Mouse (Mus musculus): ENCODE measurements around the gene Lyzl4. TPM values are rescaled to one million over a fixed set of nuclear protein-coding genes. Genes with fewer than 3 reads are reported as not detected.

Gene Lyzl4
- total RNA-seq, 2 experiments from 2014 or later = 1.7 to 2.3 TPM

GRCm38 (mm10) chr9:121616471-121616870 lies 25.4 kb downstream of the Lyzl4 start:
- Histone ChIP-seq H3K4me3 (no peak overlapping the region), H3K27ac (no peak overlapping the region)
- intact Hi-C loops (cut with DNase I) = no loop called here
- DNase-seq (ENCODE audit: extremely low spot score in 1 of 2, low spot score in 2 of 2) = no peak
- peak; percentile 45 for TF ChIP-seq CTCF (IDR thresholded peaks at IDR 0.05)

GRCm38 (mm10) chr9:121614241-121614757 lies 27.6 kb downstream of the Lyzl4 start:
- TF ChIP-seq CTCF (IDR thresholded peaks at IDR 0.05) = no peak
- no peak for DNase-seq (ENCODE audit: extremely low spot score in 1 of 2, low spot score in 2 of 2)
- intact Hi-C loops (cut with DNase I) = no loop called here

GRCm38 (mm10) chr9:121613192-121613591 lies 28.7 kb downstream of the Lyzl4 start:
- no peak for TF ChIP-seq CTCF (IDR thresholded peaks at IDR 0.05)
- no peak for DNase-seq (ENCODE audit: extremely low spot score in 1 of 2, low spot score in 2 of 2)
- H3K4me3 ChIP-seq = no peak overlapping the region
- intact Hi-C loops (cut with DNase I) = no loop called here
- no peak overlapping the region for H3K27ac ChIP-seq

More at GRCm38 (mm10) chr9:121614241-121614757, 27.6 kb downstream of the Lyzl4 start:
- Histone ChIP-seq H3K4me3 (no peak overlapping the region), H3K27ac (no peak overlapping the region)

GRCm38 (mm10) chr9:121609381-121609780 lies 32.5 kb downstream of the Lyzl4 start:
- Histone ChIP-seq H3K4me3 (no peak overlapping the region), H3K27ac (no peak overlapping the region)
- intact Hi-C loops (cut with DNase I) = loop anchor here (5.0 kb wide), 1 partner anchor 362 kb away; no protein-coding TSS in a partner anchor
- no peak for DNase-seq (ENCODE audit: extremely low spot score in 1 of 2, low spot score in 2 of 2)
- TF ChIP-seq CTCF (IDR thresholded peaks at IDR 0.05) = no peak

GRCm38 (mm10) chr9:121606498-121607096 lies 35.3 kb downstream of the Lyzl4 start:
- intact Hi-C loops (cut with DNase I) = loop anchor here (5.0 kb wide), 1 partner anchor 359 kb away; no protein-coding TSS in a partner anchor
- TF ChIP-seq CTCF (IDR thresholded peaks at IDR 0.05) = no peak
- no peak overlapping the region for H3K4me3 ChIP-seq
- no peak overlapping the region for H3K27ac ChIP-seq
- DNase-seq (ENCODE audit: extremely low spot score in 1 of 2, low spot score in 2 of 2) = no peak

- TF ChIP-seq CTCF (IDR thresholded peaks at IDR 0.05) = peak; percentile 94
- Histone ChIP-seq H3K27ac (no peak overlapping the region), H3K4me3 (no peak overlapping the region)
- intact Hi-C loops (cut with DNase I) = loop anchor here (1.0 to 5.0 kb wide), 2 partner anchors 126 to 358 kb away; no protein-coding TSS in a partner anchor
- DNase-seq (ENCODE audit: extremely low spot score in 1 of 2, low spot score in 2 of 2) = peak; percentile 76 to 79
These were observed 36.2 kb downstream of the Lyzl4 start for GRCm38 (mm10) chr9:121605414-121606278.

- no peak for DNase-seq (ENCODE audit: extremely low spot score in 1 of 2, low spot score in 2 of 2)
- TF ChIP-seq CTCF (IDR thresholded peaks at IDR 0.05) = no peak
- Histone ChIP-seq H3K27ac (no peak overlapping the region), H3K4me3 (no peak overlapping the region)
- intact Hi-C loops (cut with DNase I) = loop anchor here (5.0 kb wide), 1 partner anchor 215 kb away; no protein-coding TSS in a partner anchor
These were observed 39.5 kb downstream of the Lyzl4 start for GRCm38 (mm10) chr9:121602381-121602780.

- no peak for TF ChIP-seq CTCF (IDR thresholded peaks at IDR 0.05)
- intact Hi-C loops (cut with DNase I) = loop anchor here (1.0 to 5.0 kb wide), 4 partner anchors 44 to 214 kb away; partner anchors contain the start of gene Cck
- DNase-seq (ENCODE audit: extremely low spot score in 1 of 2, low spot score in 2 of 2) = peak; percentile 47 to 51
- Histone ChIP-seq H3K4me3 (no peak overlapping the region), H3K27ac (peak overlapping the region; percentile 89)
These were observed 41.0 kb downstream of the Lyzl4 start for GRCm38 (mm10) chr9:121600861-121601427.

- DNase-seq (ENCODE audit: extremely low spot score in 1 of 2, low spot score in 2 of 2) = peak; percentile 31 to 51
- peak overlapping the region; percentile 89 for H3K27ac ChIP-seq
- H3K4me3 ChIP-seq = no peak overlapping the region
- intact Hi-C loops (cut with DNase I) = loop anchor here (1.0 to 5.0 kb wide), 3 partner anchors 43 to 213 kb away; no protein-coding TSS in a partner anchor
- no peak for TF ChIP-seq CTCF (IDR thresholded peaks at IDR 0.05)
These were observed 41.6 kb downstream of the Lyzl4 start for GRCm38 (mm10) chr9:121600201-121600860.

GRCm38 (mm10) chr9:121599551-121599950 lies 42.3 kb downstream of the Lyzl4 start:
- H3K27ac ChIP-seq = peak overlapping the region; percentile 89
- DNase-seq (ENCODE audit: extremely low spot score in 1 of 2, low spot score in 2 of 2) = peak in 1 of 2 experiments; percentile 22
- intact Hi-C loops (cut with DNase I) = no loop called here

GRCm38 (mm10) chr9:121598106-121598505 lies 43.8 kb downstream of the Lyzl4 start:
- intact Hi-C loops (cut with DNase I) = no loop called here
- H3K27ac ChIP-seq = no peak overlapping the region
- H3K4me3 ChIP-seq = no peak overlapping the region
- no peak for DNase-seq (ENCODE audit: extremely low spot score in 1 of 2, low spot score in 2 of 2)
- TF ChIP-seq CTCF (IDR thresholded peaks at IDR 0.05) = no peak

More at GRCm38 (mm10) chr9:121599551-121599950, 42.3 kb downstream of the Lyzl4 start:
- no peak overlapping the region for H3K4me3 ChIP-seq
- no peak for TF ChIP-seq CTCF (IDR thresholded peaks at IDR 0.05)

Data from left cerebral cortex, adult 2 months (tissue).